In the genomic region with DNA sequence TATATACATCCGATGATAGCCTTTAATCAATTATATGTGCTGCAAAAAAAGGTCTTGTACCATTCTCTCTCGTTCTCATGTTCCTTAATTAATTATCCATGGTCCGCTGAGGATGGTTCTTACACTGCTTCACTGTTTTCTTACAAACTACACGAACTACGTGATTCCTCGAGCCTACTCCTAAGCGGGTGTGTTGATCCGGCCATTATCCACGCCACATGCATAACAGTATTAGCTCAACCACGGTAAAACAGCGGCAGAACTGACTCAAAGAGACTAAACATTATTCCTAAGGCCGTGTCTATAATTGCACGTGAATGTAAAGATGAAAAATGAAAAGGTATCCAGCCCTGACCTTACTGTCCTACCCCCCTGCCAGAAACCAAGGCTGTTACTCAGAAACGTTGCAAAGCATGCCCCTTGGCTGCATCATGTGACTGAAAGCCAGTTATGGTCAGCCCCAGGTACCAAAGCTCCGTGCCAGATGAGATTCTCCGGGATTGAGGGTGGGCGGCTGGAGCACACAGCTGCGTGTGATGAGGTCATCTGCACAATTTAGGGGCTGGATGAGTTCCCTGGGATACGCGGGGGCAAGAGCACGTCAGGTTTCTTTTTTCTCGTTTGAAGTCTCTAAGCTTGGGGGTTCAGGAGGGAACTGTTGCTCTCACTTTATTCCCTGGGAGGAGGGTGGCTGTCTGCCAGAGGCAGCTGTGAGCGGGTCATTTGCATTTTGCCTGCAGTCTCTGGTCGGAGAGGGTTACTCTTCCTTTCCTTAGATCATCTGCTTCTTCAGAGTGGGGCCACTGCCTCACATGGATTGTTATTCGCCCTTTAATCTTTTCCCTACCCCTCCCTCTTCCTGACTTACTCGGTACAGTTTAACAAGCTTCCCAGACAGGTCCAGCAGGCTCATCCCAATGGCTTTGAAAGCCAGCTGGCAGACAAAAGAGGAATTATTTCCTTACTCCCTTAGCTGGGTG, we compare ENCODE assay signal across 8 mouse cellular contexts.
DNase-seq lines count a peak whose midpoint lies in the region; ATAC-seq and TF ChIP-seq lines count a peak whose summit lies in the region.

No protein-coding gene starts in this region.

- DNase-seq in adrenal gland, postnatal 14 days: peak; percentile 41
- no peak for DNase-seq in adrenal gland, adult 18-20 months (ENCODE audit: low spot score in 2 of 2)
- DNase-seq in ES-CJ7 (ENCODE audit: low read depth, low spot score): peak; percentile 39
- no peak for DNase-seq in liver, embryonic 11.5 days (ENCODE audit: low spot score)
- no peak for DNase-seq in thymus, postnatal 14 days

- H3K27me3 ChIP-seq in forebrain, embryonic 13.5 days: 0 out of 2 replicates have a peak, but pooled peaks cover 4% of the 10 kb centered on the region
- H3K27me3 ChIP-seq in intestine, embryonic 16.5 days (replicated peaks; ENCODE audit: control insufficient read depth, insufficient read depth, low read length): no peaks in the 10 kb centered on the region
- no peaks in the 10 kb centered on the region for H3K27me3 ChIP-seq in liver, embryonic 11.5 days (replicated peaks; ENCODE audit: control insufficient read depth, insufficient read depth, low read length)

- no peak overlapping the region for H3K9ac ChIP-seq in forebrain, embryonic 13.5 days
- peak overlapping the region; percentile 6 for H3K9ac ChIP-seq in intestine, embryonic 16.5 days (ENCODE audit: low read depth, low read length)
- H3K9ac ChIP-seq in liver, embryonic 11.5 days (ENCODE audit: low read depth, low read length): no peak overlapping the region

- 4% methylated on average over 26 of the region's 26 CpGs for WGBS in forebrain, embryonic 13.5 days
- WGBS in intestine, embryonic 16.5 days: 13% methylated on average over 26 of the region's 26 CpGs
- WGBS in liver, embryonic 11.5 days: 22% methylated on average over 26 of the region's 26 CpGs
- 13% methylated on average over 26 of the region's 26 CpGs for WGBS in olfactory bulb, adult 2 months

- peak overlapping the region; percentile 77 for H3K27ac ChIP-seq in forebrain, embryonic 13.5 days
- no peak overlapping the region; the same call in 1 of the 2 replicates for H3K27ac ChIP-seq in intestine, embryonic 16.5 days (ENCODE audit: low read length)
- no peak overlapping the region for H3K27ac ChIP-seq in liver, embryonic 11.5 days (ENCODE audit: low read depth, low read length)
- H3K27ac ChIP-seq in olfactory bulb, adult 2 months (ENCODE audit: insufficient read depth, low read depth, low read length): no peak overlapping the region

- no peak for TF ChIP-seq CTCF in olfactory bulb, adult 2 months (IDR thresholded peaks at IDR 0.05; ENCODE audit: insufficient read depth, low read depth, low read length)

- H3K9me3 ChIP-seq in forebrain, embryonic 13.5 days (replicated peaks): no peaks in the 10 kb centered on the region
- no peaks in the 10 kb centered on the region for H3K9me3 ChIP-seq in intestine, embryonic 16.5 days (ENCODE audit: control insufficient read depth, low read length)
- no peaks in the 10 kb centered on the region for H3K9me3 ChIP-seq in liver, embryonic 11.5 days (ENCODE audit: control insufficient read depth, low read length)

- H3K4me3 ChIP-seq in forebrain, embryonic 13.5 days: peak overlapping the region; percentile 28
- peak overlapping the region; percentile 35 for H3K4me3 ChIP-seq in intestine, embryonic 16.5 days (ENCODE audit: low read length)
- peak overlapping the region; percentile 1; the same call in 1 of the 2 replicates for H3K4me3 ChIP-seq in liver, embryonic 11.5 days (ENCODE audit: low read depth, low read length)
- peak overlapping the region; percentile 34 for H3K4me3 ChIP-seq in olfactory bulb, adult 2 months (ENCODE audit: insufficient read depth, low read depth, low read length)

- H3K4me1 ChIP-seq in forebrain, embryonic 13.5 days: peaks cover 45% of the 10 kb centered on the region
- H3K4me1 ChIP-seq in intestine, embryonic 16.5 days (ENCODE audit: control insufficient read depth, insufficient read depth, low read length): peaks cover 5% of the 10 kb centered on the region
- no peaks in the 10 kb centered on the region for H3K4me1 ChIP-seq in liver, embryonic 11.5 days (replicated peaks; ENCODE audit: control insufficient read depth, insufficient read depth, low read length)
- H3K4me1 ChIP-seq in olfactory bulb, adult 2 months (ENCODE audit: control insufficient read depth, insufficient read depth, low read length): peaks cover 6% of the 10 kb centered on the region

- peak overlapping the region; percentile 60 for H3K4me2 ChIP-seq in forebrain, embryonic 13.5 days
- H3K4me2 ChIP-seq in intestine, embryonic 16.5 days (ENCODE audit: low read depth, low read length): peak overlapping the region; percentile 64
- peak overlapping the region; percentile 44 for H3K4me2 ChIP-seq in liver, embryonic 11.5 days

- ATAC-seq in forebrain, embryonic 13.5 days: peak; percentile 79
- ATAC-seq in intestine, embryonic 16.5 days: peak; percentile 91
- ATAC-seq in liver, embryonic 11.5 days (replicated peaks; ENCODE audit: low FRiP score): no peak; the same call in 1 of the 2 replicates

- no peak for TF ChIP-seq POLR2A in olfactory bulb, adult 2 months (IDR thresholded peaks at IDR 0.05; ENCODE audit: insufficient read depth, low read depth, low read length)

- H3K36me3 ChIP-seq in forebrain, embryonic 13.5 days (ENCODE audit: poor library complexity, severe bottlenecking): no peaks in the 10 kb centered on the region
- no peaks in the 10 kb centered on the region for H3K36me3 ChIP-seq in intestine, embryonic 16.5 days (ENCODE audit: control insufficient read depth, insufficient read depth, low read length)
- no peaks in the 10 kb centered on the region for H3K36me3 ChIP-seq in liver, embryonic 11.5 days (ENCODE audit: control insufficient read depth, insufficient read depth, low read length)

Comparison
In these comparisons a context has a peak if more than half of its experiments do, and no peak if none do; other contexts are left out.
1. DNase-seq: peak in adrenal gland, postnatal 14 days (single experiment) and ES-CJ7 (single experiment); none in adrenal gland, adult 18-20 months (0 of 2), liver, embryonic 11.5 days (single experiment) and thymus, postnatal 14 days (single experiment).
2. Peak in every context shown above with its lines, with median percentiles within 50 percentile points of each other: H3K4me2 ChIP-seq and H3K4me3 ChIP-seq.